Mouse (Mus musculus) granulocyte monocyte progenitor cell, adult 5-6 weeks (primary cell): ENCODE results near the gene Hoxc10. TPM values are rescaled to one million over a fixed set of nuclear protein-coding genes. Genes with fewer than 3 reads are reported as not detected.

Experiments
- ATAC-seq: replicated peaks from 2 replicates; pipeline ENCODE4 v1.8.0; 2016; ENCODE audit warnings: mild to moderate bottlenecking, moderate TSS enrichment, inconsistent platforms; ENCODE audit not compliant: poor library complexity, severe bottlenecking
- total RNA-seq, 2 experiments: library from RNA; stranded (forward) in 1 of 2; stranded (reverse) in 1 of 2; fragments of 200-712, 200-1000 nt in 1 of 2; fragments of >200 nt in 1 of 2; fragmentation: Nextera tagmentation in 1 of 2; gene quantifications; 2 replicates each; pipeline ENCODE4 v1.2.3; 2014 to 2017

Hoxc10 gene
- total RNA-seq, 2 experiments from 2014 or later, result not detected

- no peak for ATAC-seq
Measured at GRCm38 (mm10) chr15:102942739-102943467, 23.7 kb upstream of the Hoxc10 start.

- no peak for ATAC-seq
Measured at GRCm38 (mm10) chr15:102943468-102943813, 23.2 kb upstream of the Hoxc10 start.

- ATAC-seq, result no peak
Measured at GRCm38 (mm10) chr15:102945185-102946077, 21.2 kb upstream of the Hoxc10 start.

- no peak for ATAC-seq
Measured at GRCm38 (mm10) chr15:102947276-102947675, 19.3 kb upstream of the Hoxc10 start.

GRCm38 (mm10) chr15:102948842-102949241, 17.8 kb upstream of the Hoxc10 start:
- ATAC-seq, result no peak

- ATAC-seq, result no peak
Measured at GRCm38 (mm10) chr15:102949696-102950095, 16.9 kb upstream of the Hoxc10 start.

- no peak for ATAC-seq
Measured at GRCm38 (mm10) chr15:102950877-102951276, 15.7 kb upstream of the Hoxc10 start.

GRCm38 (mm10) chr15:102953561-102953960, 13.0 kb upstream of the Hoxc10 start:
- no peak for ATAC-seq

- no peak for ATAC-seq
Measured at GRCm38 (mm10) chr15:102954192-102955006, 12.2 kb upstream of the Hoxc10 start, which contains the start of gene Hoxc11. Hoxc11 (plus strand) TSS chr15:102954427.

GRCm38 (mm10) chr15:102955007-102955382, 11.6 kb upstream of the Hoxc10 start:
- no peak for ATAC-seq

GRCm38 (mm10) chr15:102955833-102956640, 10.6 kb upstream of the Hoxc10 start:
- 0 out of 2 replicates have a peak, but pooled peaks have one; percentile 22 for ATAC-seq

- ATAC-seq, result no peak
Measured at GRCm38 (mm10) chr15:102956906-102957305, 9.7 kb upstream of the Hoxc10 start.

GRCm38 (mm10) chr15:102959663-102960191, 6.9 kb upstream of the Hoxc10 start:
- no peak for ATAC-seq

GRCm38 (mm10) chr15:102961728-102962127, 4.9 kb upstream of the Hoxc10 start:
- ATAC-seq, result no peak

- no peak for ATAC-seq
Measured at GRCm38 (mm10) chr15:102962492-102962891, 4.1 kb upstream of the Hoxc10 start.

GRCm38 (mm10) chr15:102963259-102963658, 3.3 kb upstream of the Hoxc10 start:
- no peak for ATAC-seq

GRCm38 (mm10) chr15:102963671-102964640, 2.6 kb upstream of the Hoxc10 start:
- ATAC-seq, result peak; percentile 46; the same call in 1 of the 2 replicates
